Mouse (Mus musculus) MEL (cell line): ENCODE measurements at regions not wholly inside any gene's neighbourhood (a gene's known extent, or its start where the extent isn't known, plus 50 kb on each side); places are given as distances from the start of the nearest gene placed in this dataset.

ENCODE experiments used
- CHD1 ChIP-seq: IDR thresholded peaks from 2 replicates; pipeline ENCODE4 v1.6.1; 2012; ENCODE audit warnings: low read depth, mild to moderate bottlenecking, inconsistent platforms, low read length, improper control_type of control experiment
- CTCF ChIP-seq, 3 experiments: IDR thresholded peaks in 2 of 3; conservative IDR thresholded peaks in 1 of 3; 2 replicates each; pipeline ENCODE4 v1.5.1; 2011 to 2012; ENCODE audit warnings: low read length in 3 of 3, low read depth in 2 of 3, mild to moderate bottlenecking in 2 of 3, improper control_type of control experiment in 1 of 3, inconsistent platforms in 1 of 3, mixed read lengths in 1 of 3, moderate library complexity in 1 of 3; ENCODE audit not compliant: control insufficient read depth in 1 of 3, insufficient read depth in 1 of 3, poor library complexity in 1 of 3, severe bottlenecking in 1 of 3
- EP300 ChIP-seq, 2 experiments: IDR thresholded peaks; 2 replicates each; pipeline ENCODE4 v1.6.1; 2011; ENCODE audit warnings: improper control_type of control experiment in 2 of 2, low read length in 2 of 2, low read depth in 1 of 2, mild to moderate bottlenecking in 1 of 2
- GATA1 ChIP-seq: IDR thresholded peaks from 2 replicates; pipeline ENCODE4 v1.6.1; 2011; ENCODE audit warnings: low read depth, low read length, improper control_type of control experiment
- JUND ChIP-seq: IDR thresholded peaks from 2 replicates; pipeline ENCODE4 v1.6.1; 2011; ENCODE audit warnings: low read depth, mild to moderate bottlenecking, improper control_type of control experiment, low read length
- MAFK ChIP-seq: IDR thresholded peaks from 2 replicates; pipeline ENCODE4 v1.6.1; 2011; ENCODE audit warnings: low read depth, mild to moderate bottlenecking, low read length, improper control_type of control experiment, borderline replicate concordance
- MAX ChIP-seq: IDR thresholded peaks from 2 replicates; pipeline ENCODE4 v1.6.1; 2011; ENCODE audit warnings: low read length, improper control_type of control experiment
- NELFE ChIP-seq: IDR thresholded peaks from 2 replicates; pipeline ENCODE4 v1.6.1; 2011; ENCODE audit warnings: low read depth, low read length, improper control_type of control experiment
- POLR2A ChIP-seq, 2 experiments: IDR thresholded peaks; 2 replicates each; pipeline ENCODE4 v1.6.1; 2011 to 2012; ENCODE audit warnings: low read length in 2 of 2, mild to moderate bottlenecking in 2 of 2, control low read depth in 1 of 2, improper control_type of control experiment in 1 of 2, low read depth in 1 of 2, moderate library complexity in 1 of 2; ENCODE audit not compliant: control insufficient read depth in 1 of 2, insufficient read depth in 1 of 2, poor library complexity in 1 of 2
- POLR2AphosphoS2 ChIP-seq: IDR thresholded peaks from 2 replicates; pipeline ENCODE4 v1.6.1; 2011; ENCODE audit warnings: low read length, improper control_type of control experiment
- SIN3A ChIP-seq: IDR thresholded peaks from 2 replicates; pipeline ENCODE4 v1.6.1; 2012; ENCODE audit warnings: low read length, improper control_type of control experiment, inconsistent platforms
- TCF12 ChIP-seq: IDR thresholded peaks from 2 replicates; pipeline ENCODE4 v1.6.1; 2014; ENCODE audit warnings: low read depth, mild to moderate bottlenecking, inconsistent platforms, low read length, improper control_type of control experiment, moderate library complexity
- USF1 ChIP-seq: IDR thresholded peaks from 2 replicates; pipeline ENCODE4 v1.6.1; 2014; ENCODE audit warnings: low read depth, mild to moderate bottlenecking, inconsistent platforms, low read length, improper control_type of control experiment, moderate library complexity
- USF2 ChIP-seq, 2 experiments: IDR thresholded peaks; 2 replicates each; pipeline ENCODE4 v1.6.1; 2011 to 2012; ENCODE audit warnings: improper control_type of control experiment in 2 of 2, low read length in 2 of 2, borderline replicate concordance in 1 of 2, inconsistent platforms in 1 of 2, low read depth in 1 of 2, mild to moderate bottlenecking in 1 of 2; ENCODE audit not compliant: insufficient read depth in 1 of 2

DNA sequence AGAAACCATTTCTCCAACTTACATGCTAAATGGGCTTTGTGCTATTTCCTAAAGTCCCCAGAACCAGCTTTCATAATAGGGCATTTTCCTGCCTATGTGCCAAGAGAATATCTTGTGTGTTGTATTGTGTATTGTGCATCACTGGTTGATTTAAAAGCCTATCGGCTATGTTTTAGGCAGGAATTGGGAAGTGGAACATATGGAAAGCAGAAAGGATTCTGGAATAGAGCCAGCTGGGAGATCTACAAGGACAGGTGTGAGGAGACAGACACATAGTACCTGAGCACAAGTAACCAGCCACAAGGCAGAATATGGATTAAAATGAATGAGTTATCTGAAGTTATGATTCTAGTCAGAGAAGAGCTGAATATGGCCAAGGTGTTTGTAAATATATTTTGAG is 236.0 kb downstream of the 1190002N15Rik start:
- TF ChIP-seq POLR2A (IDR thresholded peaks at IDR 0.05; ENCODE audit: control insufficient read depth in 1 of 2, insufficient read depth in 1 of 2, low read depth in 1 of 2, low read length in 2 of 2, poor library complexity in 1 of 2): no peak
- no peak for TF ChIP-seq CHD1
- no peak for TF ChIP-seq JUND
- TF ChIP-seq USF2 (IDR thresholded peaks at IDR 0.05; ENCODE audit: borderline replicate concordance in 1 of 2, insufficient read depth in 1 of 2, low read depth in 1 of 2, low read length in 2 of 2): no peak
- no peak for TF ChIP-seq MAFK
- no peak for TF ChIP-seq EP300 (IDR thresholded peaks at IDR 0.05; ENCODE audit: low read depth in 1 of 2, low read length in 2 of 2)
- no peak for TF ChIP-seq GATA1
- no peak for TF ChIP-seq SIN3A
- TF ChIP-seq CTCF (IDR thresholded peaks at IDR 0.05 in 2 of 3, conservative IDR thresholded peaks at IDR 0.05 in 1 of 3; ENCODE audit: control insufficient read depth in 1 of 3, insufficient read depth in 1 of 3, low read depth in 2 of 3, low read length in 3 of 3, poor library complexity in 1 of 3, severe bottlenecking in 1 of 3): no peak
- TF ChIP-seq TCF12: no peak
- no peak for TF ChIP-seq USF1
- TF ChIP-seq MAX: no peak
- TF ChIP-seq NELFE: no peak
- no peak for TF ChIP-seq POLR2AphosphoS2
